Mouse (Mus musculus) E14TG2a.4 (cell line): ENCODE results near the gene Xylt1.

Experiments
- CTCF ChIP-seq: conservative IDR thresholded peaks from 2 replicates; pipeline ENCODE4 v1.5.1; 2014; ENCODE audit warnings: low read length
- NANOG ChIP-seq: IDR thresholded peaks from 2 replicates; pipeline ENCODE4 v1.6.1; 2014; ENCODE audit warnings: borderline replicate concordance, low read length, mixed read lengths
- POU5F1 ChIP-seq: IDR thresholded peaks from 2 replicates; pipeline ENCODE4 v1.6.1; 2014; ENCODE audit warnings: low read length, borderline replicate concordance

- no peak for TF ChIP-seq CTCF
- no peak for TF ChIP-seq POU5F1
- no peak for TF ChIP-seq NANOG
These were observed 204.4 kb downstream of the Xylt1 start for GRCm38 (mm10) chr7:117585164-117585563.
